Comparison of ENCODE assay signal across 9 mouse cellular contexts in genomic region chr3:98362753-98363152, GRCm38 (mm10). TPM values are rescaled to one million over a fixed set of nuclear protein-coding genes. Genes with fewer than 3 reads are reported as not detected.
DNase-seq lines count a peak whose midpoint lies in the region; ATAC-seq lines count a peak whose summit lies in the region.
"Had no signal": no experiment of that assay in that cellular context is flagged by ENCODE, and none has a peak within 500 bp of the region (broad histone marks: within the 10 kb centered on the region; RNA-seq: fewer than 3 reads in every experiment).

No protein-coding gene starts in this region.

- H3K27ac ChIP-seq in midbrain, embryonic 14.5 days (replicated peaks; ENCODE audit: low read depth, low read length) = no peak overlapping the region
- no peak overlapping the region for H3K27ac ChIP-seq in midbrain, embryonic 16.5 days (ENCODE audit: low read length)
- H3K27ac ChIP-seq in limb, embryonic 10.5 days = no peak overlapping the region
- H3K27ac ChIP-seq: heart, embryonic 15.5 days had no signal

- H3K9me3 ChIP-seq in midbrain, embryonic 14.5 days (ENCODE audit: control insufficient read depth, low read length) = no peaks in the 10 kb centered on the region
- H3K9me3 ChIP-seq in midbrain, embryonic 16.5 days (replicated peaks; ENCODE audit: control insufficient read depth, low read length, poor library complexity, severe bottlenecking) = no peaks in the 10 kb centered on the region
- no peaks in the 10 kb centered on the region for H3K9me3 ChIP-seq in limb, embryonic 10.5 days (replicated peaks)
- H3K9me3 ChIP-seq: heart, embryonic 15.5 days had no signal

- no peaks in the 10 kb centered on the region for H3K4me1 ChIP-seq in midbrain, embryonic 14.5 days (ENCODE audit: control insufficient read depth, insufficient read depth, low read length)
- H3K4me1 ChIP-seq in midbrain, embryonic 16.5 days (ENCODE audit: control insufficient read depth, insufficient read depth, low read length) = no peaks in the 10 kb centered on the region
- no peaks in the 10 kb centered on the region for H3K4me1 ChIP-seq in limb, embryonic 10.5 days
- H3K4me1 ChIP-seq: heart, embryonic 15.5 days had no signal

- ATAC-seq in midbrain, embryonic 14.5 days (ENCODE audit: low FRiP score, low TSS enrichment) = no peak
- ATAC-seq in midbrain, embryonic 16.5 days = no peak
- ATAC-seq in common myeloid progenitor, adult 5-6 weeks (replicated peaks; ENCODE audit: low read depth, poor library complexity, severe bottlenecking) = peak; percentile 80

- no peaks in the 10 kb centered on the region for H3K27me3 ChIP-seq in midbrain, embryonic 14.5 days (ENCODE audit: control insufficient read depth, insufficient read depth, low read length)
- no peaks in the 10 kb centered on the region for H3K27me3 ChIP-seq in midbrain, embryonic 16.5 days (ENCODE audit: control insufficient read depth, insufficient read depth, low read depth, low read length)
- no peaks in the 10 kb centered on the region for H3K27me3 ChIP-seq in limb, embryonic 10.5 days (ENCODE audit: low read depth, poor library complexity, severe bottlenecking)
- H3K27me3 ChIP-seq: heart, embryonic 15.5 days had no signal

- H3K4me2 ChIP-seq in midbrain, embryonic 14.5 days (ENCODE audit: low read length) = no peak overlapping the region
- H3K4me2 ChIP-seq in midbrain, embryonic 16.5 days (ENCODE audit: low read length) = no peak overlapping the region
- H3K4me2 ChIP-seq: heart, embryonic 15.5 days had no signal

- DNase-seq in gastrocnemius, adult 18-20 months (ENCODE audit: low spot score) = peak; percentile 44
- DNase-seq in gastrocnemius, postnatal 25 days = no peak
- peak; percentile 42 for DNase-seq in midbrain, embryonic 14.5 days
- peak; percentile 60 for DNase-seq in retina, embryonic 14.5 days (ENCODE audit: low spot score)
- no peak for DNase-seq in ovary, adult 18-20 months (ENCODE audit: low spot score)
- DNase-seq in limb, embryonic 10.5 days (ENCODE audit: low spot score) = no peak

- WGBS in midbrain, embryonic 14.5 days = 39% methylated on average over 2 of the region's 2 CpGs
- WGBS in midbrain, embryonic 16.5 days = 32% methylated on average over 2 of the region's 2 CpGs
- 36% methylated on average over 2 of the region's 2 CpGs for WGBS in limb, embryonic 10.5 days

- no peaks in the 10 kb centered on the region for H3K36me3 ChIP-seq in midbrain, embryonic 14.5 days (ENCODE audit: control insufficient read depth, insufficient read depth, low read length)
- H3K36me3 ChIP-seq in midbrain, embryonic 16.5 days (ENCODE audit: control insufficient read depth, insufficient read depth, low read length) = no peaks in the 10 kb centered on the region
- H3K36me3 ChIP-seq in limb, embryonic 10.5 days = no peaks in the 10 kb centered on the region
- H3K36me3 ChIP-seq: heart, embryonic 15.5 days had no signal

- no peak overlapping the region for H3K4me3 ChIP-seq in midbrain, embryonic 14.5 days (replicated peaks; ENCODE audit: low read depth, low read length)
- H3K4me3 ChIP-seq in midbrain, embryonic 16.5 days (ENCODE audit: low read depth, low read length) = no peak overlapping the region
- H3K4me3 ChIP-seq in limb, embryonic 10.5 days = no peak overlapping the region
- H3K4me3 ChIP-seq: heart, embryonic 15.5 days had no signal

- H3K9ac ChIP-seq in midbrain, embryonic 14.5 days (replicated peaks; ENCODE audit: low read length) = no peak overlapping the region
- H3K9ac ChIP-seq in midbrain, embryonic 16.5 days (ENCODE audit: low read depth, low read length) = no peak overlapping the region
- H3K9ac ChIP-seq: heart, embryonic 15.5 days had no signal

RNA-seq across cellular contexts. Expression of gene Zfp697, which starts 19.5 kb away (rescaled TPM):
- total RNA-seq in gastrocnemius, adult 18-20 months (2021) = 1 to 10 TPM in 1 of 2 experiments, under 1 TPM in 1; 0.78 to 2.0 TPM
- total RNA-seq in gastrocnemius, postnatal 25 days (2021) = 1 to 10 TPM in 1 of 2 experiments, under 1 TPM in 1; 0.88 to 1.0 TPM
- polyA plus RNA-seq in midbrain, embryonic 14.5 days (2014; fragmentation: Nextera tagmentation; extraction: Ambion mirVana) = 21.3 and 25.5 TPM in 2 replicates
- polyA plus RNA-seq in midbrain, embryonic 16.5 days (2015; fragmentation: Nextera tagmentation; extraction: Ambion mirVana) = 17.7 and 18.2 TPM in 2 replicates
- total RNA-seq in common myeloid progenitor, adult 5-6 weeks (2017) = 0.59 and 1.2 TPM in 2 replicates
- 7.8 and 9.4 TPM in 2 replicates for polyA plus RNA-seq in limb, embryonic 10.5 days (2016; fragmentation: Nextera tagmentation; extraction: Ambion mirVana)

RNA-seq across cellular contexts. Expression of gene Phgdh, which starts 23.0 kb away (rescaled TPM):
- total RNA-seq in gastrocnemius, adult 18-20 months (2021) = 1 to 10 TPM; 1.5 to 2.3 TPM
- 1 to 10 TPM; 2.5 to 7.2 TPM for total RNA-seq in gastrocnemius, postnatal 25 days (2021)
- polyA plus RNA-seq in midbrain, embryonic 14.5 days (2014; fragmentation: Nextera tagmentation; extraction: Ambion mirVana) = 146 and 151 TPM in 2 replicates
- 105 and 137 TPM in 2 replicates for polyA plus RNA-seq in midbrain, embryonic 16.5 days (2015; fragmentation: Nextera tagmentation; extraction: Ambion mirVana)
- 357 and 379 TPM in 2 replicates for total RNA-seq in common myeloid progenitor, adult 5-6 weeks (2017)
- 357 and 401 TPM in 2 replicates for polyA plus RNA-seq in limb, embryonic 10.5 days (2016; fragmentation: Nextera tagmentation; extraction: Ambion mirVana)

Comparison
In these comparisons a context has a peak if more than half of its experiments do, and no peak if none do; other contexts are left out.
1. DNase-seq: peak in gastrocnemius, adult 18-20 months (single experiment), midbrain, embryonic 14.5 days (single experiment) and retina, embryonic 14.5 days (single experiment); none in gastrocnemius, postnatal 25 days (single experiment), ovary, adult 18-20 months (single experiment) and limb, embryonic 10.5 days (single experiment).
2. RNA of gene Phgdh, which starts 23.0 kb away (total RNA-seq): 357 to 379 TPM in common myeloid progenitor, adult 5-6 weeks; 2.5 to 7.2 TPM in gastrocnemius, postnatal 25 days and 1.5 to 2.3 TPM in gastrocnemius, adult 18-20 months; every median in the first group is over 10 times any median in the second.